Mouse (Mus musculus) thymus, postnatal 25 days (tissue): ENCODE measurements around the gene Ulk1.

ENCODE experiments used
- DNase-seq: peaks from one replicate; pipeline ENCODE4 v3.0.0; 2022

Gene Ulk1

GRCm38 (mm10) chr5:110763890-110764289 lies 46.0 kb downstream of the Ulk1 start:
- no peak for DNase-seq

GRCm38 (mm10) chr5:110745021-110745420 lies 64.9 kb downstream of the Ulk1 start:
- DNase-seq: no peak

- no peak for DNase-seq
Observed at GRCm38 (mm10) chr5:110739496-110740275, 70.2 kb downstream of the Ulk1 start.

GRCm38 (mm10) chr5:110735606-110736005 lies 74.3 kb downstream of the Ulk1 start:
- no peak for DNase-seq
